Mouse (Mus musculus): Measurements from ENCODE around the gene Adk. TPM values are rescaled to one million over a fixed set of nuclear protein-coding genes. Genes with fewer than 3 reads are reported as not detected.

Gene Adk
- total and polyA plus RNA-seq, 3 experiments, result 47.9 to 129 (median 59.0) TPM

DNA sequence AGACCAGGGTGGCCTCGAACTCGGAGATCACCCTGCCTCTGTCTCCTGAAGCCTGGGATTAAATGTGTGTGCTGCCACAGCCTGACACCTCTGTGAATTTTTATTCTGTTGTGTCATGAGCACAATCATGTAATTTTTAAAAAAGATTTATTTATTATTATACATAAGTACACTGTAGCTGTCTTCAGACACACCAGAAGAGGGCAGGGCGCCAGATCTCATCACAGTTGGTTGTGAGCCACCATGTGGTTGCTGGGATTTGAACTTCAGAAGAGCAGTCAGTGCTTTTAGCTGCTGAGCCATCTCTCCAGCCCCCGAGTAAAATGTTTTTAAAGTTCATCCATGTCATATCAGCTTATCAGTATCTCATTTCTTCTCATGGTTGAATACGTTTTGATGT, 33.3 kb downstream of the Adk start:
- Histone ChIP-seq H3K9me3 (replicated peaks; ENCODE audit: low read length) (no peaks in the 10 kb centered on the region), H3K9ac (ENCODE audit: insufficient read depth, low read depth) (no peak overlapping the region), H3K4me3 (replicated peaks in 1 of 3; ENCODE audit: low read depth in 2 of 3, low read length in 2 of 3, poor library complexity in 1 of 3) (no peak overlapping the region), H3K4me2 (ENCODE audit: insufficient read depth, low read depth, poor library complexity, severe bottlenecking) (no peak overlapping the region), H3K27me3 (replicated peaks) (no peaks in the 10 kb centered on the region), H3K27ac (ENCODE audit: insufficient read depth, low read depth) (no peak overlapping the region), H3K79me2 (replicated peaks; ENCODE audit: control insufficient read depth, extremely low read depth, insufficient read depth, poor library complexity, severe bottlenecking) (0 out of 2 replicates have a peak, but pooled peaks cover 2% of the 10 kb centered on the region), H3K4me1 (ENCODE audit: control insufficient read depth in 1 of 2, insufficient read depth in 2 of 2) (peaks cover 0 to 21% of the 10 kb centered on the region in 2 experiments; a peak in 2 of 4 replicates), H3K36me3 (replicated peaks in 1 of 2; ENCODE audit: control insufficient read depth in 1 of 2, insufficient read depth in 1 of 2, low read length in 1 of 2) (peaks cover 0 to 3% of the 10 kb centered on the region in 2 experiments)
- in situ Hi-C loops (cut with MboI; ENCODE audit: low pct_ligation_motif_present, low pct_unique_long_range_greater_than_20kb, low sequenced_read_pairs) (no loop called here), dilution Hi-C loops (cut with MboI; ENCODE audit: extremely low pct_ligation_motif_present, extremely low pct_unique_long_range_greater_than_20kb, low sequenced_read_pairs) (no loop called here)
- no peak for TF ChIP-seq NRF1 (IDR thresholded peaks at IDR 0.05; ENCODE audit: low read depth, low read length)
- no peak for TF ChIP-seq ELF1 (IDR thresholded peaks at IDR 0.05; ENCODE audit: low read depth, low read length)
- no peak for TF ChIP-seq GABPA (IDR thresholded peaks at IDR 0.05; ENCODE audit: insufficient replicate concordance, low read depth, low read length)
- TF ChIP-seq ZC3H11A (IDR thresholded peaks at IDR 0.05; ENCODE audit: low read depth, low read length), result no peak
- TF ChIP-seq RCOR1 (conservative IDR thresholded peaks at IDR 0.05; ENCODE audit: low read depth, low read length), result no peak
- no peak for TF ChIP-seq POLR2A (IDR thresholded peaks at IDR 0.05; ENCODE audit: low read depth, low read length)
- TF ChIP-seq MAZ (IDR thresholded peaks at IDR 0.05; ENCODE audit: low read depth, low read length), result no peak
- no peak for TF ChIP-seq MAX (IDR thresholded peaks at IDR 0.05; ENCODE audit: low read length)
- no peak for TF ChIP-seq SIN3A (IDR thresholded peaks at IDR 0.05; ENCODE audit: low read length)
- TF ChIP-seq CHD1 (IDR thresholded peaks at IDR 0.05; ENCODE audit: low read depth, low read length), result no peak
- TF ChIP-seq PAX5 (IDR thresholded peaks at IDR 0.05; ENCODE audit: low read length), result no peak
- no peak for TF ChIP-seq IRF4 (IDR thresholded peaks at IDR 0.05; ENCODE audit: low read depth, low read length)
- TF ChIP-seq EP300 (IDR thresholded peaks at IDR 0.05; ENCODE audit: low read length), result no peak
- TF ChIP-seq TCF12 (IDR thresholded peaks at IDR 0.05; ENCODE audit: low read depth, low read length), result no peak
- TF ChIP-seq NELFE (IDR thresholded peaks at IDR 0.05; ENCODE audit: low read depth, low read length), result no peak
- TF ChIP-seq TBP (conservative IDR thresholded peaks at IDR 0.05; ENCODE audit: low read depth, low read length), result no peak
- TF ChIP-seq MEF2A (IDR thresholded peaks at IDR 0.05; ENCODE audit: borderline replicate concordance, low read depth, low read length), result no peak
- no peak for DNase-seq (ENCODE audit: extremely low read depth)

DNA sequence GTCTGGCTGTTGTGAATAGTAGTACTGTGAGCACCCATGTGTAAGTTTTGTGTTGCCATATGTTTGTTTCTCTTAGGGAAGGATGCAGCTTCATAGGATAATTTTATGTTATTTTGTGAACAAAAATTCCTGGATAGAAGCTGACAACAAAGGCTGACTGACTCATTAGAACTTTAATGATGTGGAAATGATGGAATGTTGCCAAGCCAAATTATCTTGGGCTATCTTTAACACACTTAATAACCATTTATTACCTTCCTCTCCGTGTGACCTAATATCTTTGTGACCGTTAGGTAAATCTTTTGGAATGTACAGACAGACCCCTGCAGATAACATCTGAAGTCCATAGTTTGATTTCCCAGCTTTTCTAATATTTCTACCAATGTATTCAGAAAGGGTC, 33.7 kb downstream of the Adk start:
- dilution Hi-C loops (cut with MboI; ENCODE audit: extremely low pct_ligation_motif_present, extremely low pct_unique_long_range_greater_than_20kb, low sequenced_read_pairs), result no loop called here
- in situ Hi-C loops (cut with MboI; ENCODE audit: low pct_ligation_motif_present, low pct_unique_long_range_greater_than_20kb, low sequenced_read_pairs), result no loop called here

More for the DNA sequence above, 33.7 kb downstream of the Adk start:
- H3K9me3 ChIP-seq (replicated peaks; ENCODE audit: low read length), result no peaks in the 10 kb centered on the region
- DNase-seq (ENCODE audit: extremely low read depth), result no peak
- 0 out of 2 replicates have a peak, but pooled peaks cover 2% of the 10 kb centered on the region for H3K79me2 ChIP-seq (replicated peaks; ENCODE audit: control insufficient read depth, extremely low read depth, insufficient read depth, poor library complexity, severe bottlenecking)
- no peak for TF ChIP-seq USF1 (IDR thresholded peaks at IDR 0.05; ENCODE audit: low read depth, low read length)
- no peak for TF ChIP-seq HCFC1 (IDR thresholded peaks at IDR 0.05; ENCODE audit: low read depth, low read length)
- no peak for TF ChIP-seq MEF2A (IDR thresholded peaks at IDR 0.05; ENCODE audit: borderline replicate concordance, low read depth, low read length)
- no peak for TF ChIP-seq ZNF384 (IDR thresholded peaks at IDR 0.05; ENCODE audit: low read depth, low read length)
- no peak for TF ChIP-seq BHLHE40 (IDR thresholded peaks at IDR 0.05; ENCODE audit: low read depth, low read length)
- no peak for TF ChIP-seq CHD2 (IDR thresholded peaks at IDR 0.05; ENCODE audit: low read length)
- no peak for TF ChIP-seq MAFK (IDR thresholded peaks at IDR 0.05; ENCODE audit: insufficient replicate concordance, low read length)
- H3K27me3 ChIP-seq (replicated peaks), result no peaks in the 10 kb centered on the region
- H3K4me2 ChIP-seq (ENCODE audit: insufficient read depth, low read depth, poor library complexity, severe bottlenecking), result no peak overlapping the region
- H3K4me3 ChIP-seq (replicated peaks in 1 of 3; ENCODE audit: low read depth in 2 of 3, low read length in 2 of 3, poor library complexity in 1 of 3), result no peak overlapping the region
- H3K9ac ChIP-seq (ENCODE audit: insufficient read depth, low read depth), result no peak overlapping the region
- peaks cover 0 to 3% of the 10 kb centered on the region in 2 experiments for H3K36me3 ChIP-seq (replicated peaks in 1 of 2; ENCODE audit: control insufficient read depth in 1 of 2, insufficient read depth in 1 of 2, low read length in 1 of 2)
- no peak overlapping the region for H3K27ac ChIP-seq (ENCODE audit: insufficient read depth, low read depth)
- H3K4me1 ChIP-seq (ENCODE audit: control insufficient read depth in 1 of 2, insufficient read depth in 2 of 2), result peaks cover 0 to 20% of the 10 kb centered on the region in 2 experiments; a peak in 2 of 4 replicates

Measured in CH12.LX (cell line).